Mouse (Mus musculus): ENCODE results near the gene Cs.

Cs gene

GRCm38 (mm10) chr10:128409692-128410559, 72.4 kb downstream of the Cs start:
- DNase-seq (ENCODE audit: low spot score) = peak; percentile 98

GRCm38 (mm10) chr10:128410560-128410845, 73.0 kb downstream of the Cs start:
- DNase-seq (ENCODE audit: low spot score) = no peak

DNA sequence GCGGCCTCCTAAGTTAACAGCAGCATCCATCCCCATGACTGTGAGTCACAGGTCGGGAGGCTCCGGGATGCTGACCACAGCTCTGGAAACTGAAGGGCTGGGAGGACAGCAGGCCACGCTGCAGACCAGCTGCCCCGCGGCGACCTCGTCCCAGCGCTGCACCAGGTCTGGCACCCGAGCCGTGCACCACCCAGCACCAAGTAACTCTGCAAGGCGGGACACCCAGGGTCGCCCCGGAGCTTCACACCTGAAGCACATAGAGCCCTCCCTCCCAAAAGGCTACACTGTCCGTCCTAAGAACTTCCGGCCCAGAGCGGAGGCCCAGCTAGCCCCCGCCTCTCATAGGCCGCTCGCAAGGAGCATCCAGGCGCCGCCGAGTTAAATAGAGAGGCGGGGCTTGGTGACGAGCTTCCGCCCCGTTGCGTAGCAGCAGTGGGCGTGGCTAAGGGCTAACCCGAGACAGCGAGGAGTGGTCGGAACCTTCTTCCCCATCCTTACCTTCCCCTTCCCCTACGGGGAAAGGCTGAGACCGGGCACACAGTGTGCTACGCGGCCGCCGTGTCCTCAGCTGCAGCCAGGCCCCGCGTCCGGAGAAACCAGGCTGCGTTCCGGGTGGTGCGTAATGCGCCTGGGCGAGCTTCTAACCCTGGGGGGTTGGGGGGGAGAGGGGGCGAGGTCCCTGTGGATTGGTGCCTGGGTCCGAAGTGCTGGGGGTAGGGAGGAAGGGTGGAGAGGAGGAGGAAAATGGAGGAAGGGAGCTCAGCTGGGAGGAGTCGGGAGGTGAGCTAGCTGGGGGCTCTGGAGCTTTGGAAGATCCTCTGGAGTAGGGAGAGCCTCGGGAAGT, 73.9 kb downstream of the Cs start, which contains the start of the genes Nabp2 and Rnf41:
Gene Nabp2, minus strand, starts transcription at position 282 of the 844 bp plus-strand sequence.
Gene Rnf41, plus strand, starts transcription at position 447 of the 844 bp plus-strand sequence.
- DNase-seq (ENCODE audit: low spot score) = peak; percentile 98

DNA sequence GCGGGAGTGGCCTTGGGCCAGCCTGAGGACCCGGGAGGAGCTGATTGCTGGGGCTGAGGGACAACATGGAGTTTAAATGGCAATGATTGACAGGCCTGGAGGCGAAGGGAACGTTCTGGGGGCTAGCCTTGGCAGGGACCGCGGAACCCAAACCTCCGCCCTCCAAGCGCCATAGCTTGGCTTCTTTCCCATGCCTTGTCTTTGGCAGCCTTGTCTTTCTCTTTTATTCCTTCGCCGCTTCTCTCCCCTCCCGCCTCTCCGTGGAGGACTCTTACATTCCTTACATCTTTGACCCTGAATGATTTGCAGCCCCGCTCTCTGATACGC, 74.5 kb downstream of the Cs start:
- DNase-seq (ENCODE audit: low spot score) = no peak
